Mouse (Mus musculus): ENCODE data around the gene Olfr968.

DNA sequence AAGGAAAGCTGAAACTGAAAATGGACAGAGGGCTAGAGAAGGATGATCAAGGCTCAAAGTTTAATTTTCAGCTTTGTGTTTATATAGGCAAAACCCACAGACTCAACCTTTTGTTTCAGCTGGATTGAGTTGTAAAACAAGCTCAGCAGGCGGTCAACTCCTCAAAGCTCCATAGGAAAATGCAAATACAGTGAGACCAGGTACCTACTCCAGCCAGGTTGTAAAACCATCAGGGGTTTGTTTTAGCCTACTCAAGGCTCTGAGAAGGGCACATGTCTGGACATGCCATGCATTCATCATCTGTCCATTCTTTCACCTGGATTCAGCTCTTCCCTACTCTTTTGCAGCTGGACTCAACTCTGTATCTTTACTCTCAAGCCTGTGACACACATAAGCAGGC, 42.3 kb downstream of the Olfr968 start:
- TF ChIP-seq ZC3H11A (IDR thresholded peaks at IDR 0.05; ENCODE audit: borderline replicate concordance, low read depth, low read length) = no peak
- TF ChIP-seq HCFC1 (IDR thresholded peaks at IDR 0.05; ENCODE audit: borderline replicate concordance, insufficient read depth, low read length) = no peak

Measured in ES-E14 (cell line).